Mouse (Mus musculus) embryonic facial prominence, embryonic 14.5 days (tissue): ENCODE data around the gene Chd9. TPM values are rescaled to one million over a fixed set of nuclear protein-coding genes. Genes with fewer than 3 reads are reported as not detected.

Experiments
- ATAC-seq: fragments of 200-750 bp; cut with Nextera tagmentation; 2 replicates; pipeline ENCODE4 v1.8.0; 2017; ENCODE audit warnings: low read depth, moderate number of reproducible peaks, moderate TSS enrichment
- DNase-seq: peaks from one replicate; pipeline ENCODE4 v3.0.0-alpha.2; 2015; ENCODE audit warnings: low spot score
- H3K27ac ChIP-seq: fragments of 300-500 bp; sonication (generic); replicated peaks from 2 replicates; pipeline ENCODE4 v1.5.1; 2014; ENCODE audit warnings: low read depth, mild to moderate bottlenecking, low read length, moderate library complexity
- H3K27me3 ChIP-seq: fragments of 300-500 bp; sonication (generic); replicated peaks from 2 replicates; pipeline ENCODE4 v1.6.1; 2014; ENCODE audit warnings: low read length; ENCODE audit not compliant: control insufficient read depth, insufficient read depth
- H3K36me3 ChIP-seq: fragments of 300-500 bp; sonication (generic); 2 replicates; pipeline ENCODE4 v1.6.1; 2014; ENCODE audit warnings: low read length, mixed read lengths; ENCODE audit not compliant: control insufficient read depth, insufficient read depth
- H3K4me1 ChIP-seq: fragments of 300-500 bp; sonication (generic); 2 replicates; pipeline ENCODE4 v1.6.1; 2014; ENCODE audit warnings: antibody characterized with exemption, low read length; ENCODE audit not compliant: control insufficient read depth, insufficient read depth
- H3K4me2 ChIP-seq: fragments of 300-500 bp; sonication (generic); 2 replicates; pipeline ENCODE4 v1.6.1; 2014; ENCODE audit warnings: low read depth, mild to moderate bottlenecking, low read length, moderate library complexity, mixed read lengths
- H3K4me3 ChIP-seq: fragments of 300-500 bp; sonication (generic); 2 replicates; pipeline ENCODE4 v1.5.1; 2014; ENCODE audit warnings: low read depth, mild to moderate bottlenecking, low read length
- H3K9ac ChIP-seq: fragments of 300-500 bp; sonication (generic); 2 replicates; pipeline ENCODE4 v1.6.1; 2014; ENCODE audit warnings: low read depth, mild to moderate bottlenecking, low read length, moderate library complexity, mixed read lengths
- H3K9me3 ChIP-seq: fragments of 300-500 bp; sonication (generic); 2 replicates; pipeline ENCODE4 v1.6.1; 2016; ENCODE audit warnings: low read length; ENCODE audit not compliant: control insufficient read depth
- WGBS: fragments of 180-500 bp; shearing (Covaris S2); extraction: QIAGEN DNeasy Blood & Tissue Kit; methylation state at CpG from one replicate; pipeline ENCODE4 v1.1.7; 2014; 5-methylcytosine and 5-hydroxymethylcytosine counted together
- polyA plus RNA-seq: library from polyadenylated mRNA; unstranded; fragments of >200 nt; fragmentation: Nextera tagmentation; extraction: Ambion mirVana; gene quantifications from 2 replicates; pipeline ENCODE4 v1.2.1, GENCODE M21; 2014

The Chd9 gene
- polyA plus RNA-seq, 1 experiment from 2014 or later, result 123 TPM

DNA sequence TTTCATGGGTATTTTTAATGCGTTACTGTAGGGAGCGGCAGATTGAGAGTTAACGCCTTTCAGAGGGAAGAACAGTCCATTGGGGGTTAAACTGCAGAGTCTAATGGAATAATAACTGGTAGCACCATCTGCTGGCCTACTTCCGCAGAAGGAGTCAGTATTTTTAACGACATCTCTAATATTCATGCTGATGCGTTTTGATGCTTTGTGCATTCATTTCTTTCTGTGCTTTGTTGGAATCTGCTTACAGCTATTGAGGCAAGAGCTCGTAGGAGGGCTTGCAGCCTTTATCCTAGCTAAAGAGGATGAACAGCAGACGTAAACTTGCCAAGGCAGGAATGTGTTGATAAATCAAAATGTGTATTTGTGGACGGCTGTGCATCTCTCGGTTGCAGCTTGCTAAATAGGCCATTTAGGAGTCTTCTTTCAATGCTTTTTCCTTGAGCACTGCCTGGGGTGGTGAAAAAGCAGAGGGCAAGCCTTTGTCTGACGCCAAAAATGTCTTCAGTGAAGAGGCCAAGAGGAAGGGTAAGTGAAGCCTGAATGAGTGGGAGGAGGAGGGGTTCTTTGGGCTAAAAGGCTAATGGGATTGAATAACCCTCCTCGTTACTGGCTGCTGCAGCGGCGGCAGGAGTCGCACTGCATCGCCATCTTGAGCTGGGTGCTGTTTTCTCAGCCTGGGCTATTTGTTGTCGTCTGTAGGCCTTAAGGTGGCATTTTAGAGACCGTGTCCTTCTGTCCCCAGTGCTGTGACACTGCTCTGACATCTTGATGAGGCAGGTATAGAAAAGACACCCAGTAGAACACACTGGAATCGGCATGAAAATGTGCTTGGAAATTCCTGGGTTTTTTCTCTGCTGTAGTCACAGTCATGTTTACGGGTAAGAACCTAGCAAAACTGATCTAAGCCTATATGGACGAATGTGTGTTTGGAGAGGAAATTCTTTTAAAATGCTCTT, 126.9 kb downstream of the Chd9 start:
- peak overlapping the region; percentile 42 for H3K4me3 ChIP-seq
- WGBS, result under 1% methylated on average over 21 of the region's 21 CpGs

DNA sequence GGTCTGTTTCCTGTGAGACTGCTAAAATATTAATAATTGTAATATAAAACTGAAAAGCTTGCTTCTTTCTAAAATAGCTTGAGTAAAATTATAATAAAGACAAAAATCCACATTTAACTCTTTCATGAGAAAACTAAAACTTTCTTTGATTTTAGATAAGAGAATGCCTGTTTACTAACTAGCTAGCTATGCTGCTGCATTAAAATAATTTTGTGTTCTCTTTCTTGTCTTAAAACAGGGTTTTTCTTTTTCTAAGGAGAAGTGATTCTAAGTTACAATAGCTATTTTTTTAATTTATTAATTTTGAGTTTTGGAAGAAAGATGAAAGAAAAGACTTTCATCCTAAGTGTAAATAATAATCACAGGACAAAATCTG, 127.6 kb downstream of the Chd9 start:
- no peak for ATAC-seq
- H3K9ac ChIP-seq, result peak overlapping the region; percentile 64

More for the DNA sequence above, 126.9 kb downstream of the Chd9 start:
- Histone ChIP-seq H3K4me2 (peak overlapping the region; percentile 83), H3K27me3 (no peaks in the 10 kb centered on the region), H3K9ac (peak overlapping the region; percentile 64), H3K4me1 (peaks cover 10% of the 10 kb centered on the region), H3K36me3 (0 out of 2 replicates have a peak, but pooled peaks cover 5% of the 10 kb centered on the region), H3K9me3 (no peaks in the 10 kb centered on the region), H3K27ac (peak overlapping the region; percentile 98)
- DNase-seq, result peak; percentile 95
- ATAC-seq, result peak; percentile 97

GRCm38 (mm10) chr8:90956390-90956789, 128.2 kb downstream of the Chd9 start:
- peaks cover 10% of the 10 kb centered on the region for H3K4me1 ChIP-seq
- DNase-seq (no peak), ATAC-seq (no peak)
- peak overlapping the region; percentile 73 for H3K4me2 ChIP-seq
- H3K27me3 ChIP-seq, result no peaks in the 10 kb centered on the region
- H3K4me3 ChIP-seq, result peak overlapping the region; percentile 35
- 0 out of 2 replicates have a peak, but pooled peaks cover 5% of the 10 kb centered on the region for H3K36me3 ChIP-seq
- peak overlapping the region; percentile 56 for H3K9ac ChIP-seq
- 30% methylated on average over 9 of the region's 9 CpGs for WGBS
- H3K9me3 ChIP-seq, result no peaks in the 10 kb centered on the region
- peak overlapping the region; percentile 49; the same call in 1 of the 2 replicates for H3K27ac ChIP-seq

More for the DNA sequence above, 127.6 kb downstream of the Chd9 start:
- peak overlapping the region; percentile 42 for H3K4me3 ChIP-seq
- H3K36me3 ChIP-seq, result 0 out of 2 replicates have a peak, but pooled peaks cover 5% of the 10 kb centered on the region
- H3K4me2 ChIP-seq, result peak overlapping the region; percentile 83
- no peak for DNase-seq
- peaks cover 10% of the 10 kb centered on the region for H3K4me1 ChIP-seq
- H3K9me3 ChIP-seq, result no peaks in the 10 kb centered on the region
- H3K27me3 ChIP-seq, result no peaks in the 10 kb centered on the region
- H3K27ac ChIP-seq, result peak overlapping the region; percentile 98

DNA sequence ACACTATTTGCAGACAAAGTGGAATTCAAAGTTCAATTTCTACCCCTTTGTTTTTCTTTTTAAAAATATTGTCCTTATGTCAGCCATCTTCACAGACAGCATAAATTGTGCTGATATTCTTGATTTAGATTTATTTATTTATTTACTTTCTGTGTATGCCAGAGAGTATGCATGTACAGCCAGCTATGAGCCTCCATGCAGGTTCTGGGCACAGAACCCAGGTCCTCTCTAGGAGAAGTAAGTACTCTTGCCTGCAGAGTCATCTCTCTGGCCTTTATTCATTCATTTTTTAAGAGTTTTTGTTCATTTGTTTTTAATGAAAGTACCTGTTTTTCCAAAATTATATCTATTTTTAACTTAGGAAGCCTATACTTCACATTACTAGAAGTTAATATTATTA, 129.6 kb downstream of the Chd9 start:
- Histone ChIP-seq H3K9ac (no peak overlapping the region), H3K4me2 (peak overlapping the region; percentile 73), H3K4me3 (peak overlapping the region; percentile 35), H3K4me1 (peaks cover 10% of the 10 kb centered on the region), H3K36me3 (0 out of 2 replicates have a peak, but pooled peaks cover 5% of the 10 kb centered on the region), H3K27ac (no peak overlapping the region), H3K9me3 (no peaks in the 10 kb centered on the region), H3K27me3 (no peaks in the 10 kb centered on the region)
- ATAC-seq (no peak), DNase-seq (no peak)

DNA sequence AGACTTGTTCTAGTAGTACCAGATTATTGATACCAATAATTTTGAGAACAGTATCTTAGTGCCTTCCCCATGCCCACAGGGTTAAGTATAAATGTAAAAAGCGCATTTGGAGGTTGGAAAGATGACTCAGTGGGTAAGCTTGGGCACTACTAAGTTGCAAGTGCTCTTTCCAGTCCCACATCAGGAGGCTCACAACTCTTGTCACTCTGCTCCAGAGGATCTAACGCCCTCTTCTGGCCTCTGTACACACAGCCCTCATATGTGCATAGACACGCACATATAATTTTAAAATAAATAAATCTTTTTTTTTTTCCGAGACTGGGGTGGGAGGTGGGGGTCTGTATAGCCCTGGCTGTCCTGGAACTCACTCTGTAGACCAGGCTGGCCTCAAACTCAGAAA, 131.6 kb downstream of the Chd9 start:
- H3K4me2 ChIP-seq, result no peak overlapping the region
- H3K9me3 ChIP-seq, result no peaks in the 10 kb centered on the region
- no peaks in the 10 kb centered on the region for H3K27me3 ChIP-seq
- no peak overlapping the region for H3K9ac ChIP-seq
- DNase-seq, result no peak
- H3K4me1 ChIP-seq, result peaks cover 10% of the 10 kb centered on the region
- ATAC-seq, result no peak
- 84% methylated on average over 4 of the region's 4 CpGs for WGBS
- no peak overlapping the region for H3K4me3 ChIP-seq
- H3K36me3 ChIP-seq, result 0 out of 2 replicates have a peak, but pooled peaks cover 5% of the 10 kb centered on the region
- no peak overlapping the region for H3K27ac ChIP-seq

DNA sequence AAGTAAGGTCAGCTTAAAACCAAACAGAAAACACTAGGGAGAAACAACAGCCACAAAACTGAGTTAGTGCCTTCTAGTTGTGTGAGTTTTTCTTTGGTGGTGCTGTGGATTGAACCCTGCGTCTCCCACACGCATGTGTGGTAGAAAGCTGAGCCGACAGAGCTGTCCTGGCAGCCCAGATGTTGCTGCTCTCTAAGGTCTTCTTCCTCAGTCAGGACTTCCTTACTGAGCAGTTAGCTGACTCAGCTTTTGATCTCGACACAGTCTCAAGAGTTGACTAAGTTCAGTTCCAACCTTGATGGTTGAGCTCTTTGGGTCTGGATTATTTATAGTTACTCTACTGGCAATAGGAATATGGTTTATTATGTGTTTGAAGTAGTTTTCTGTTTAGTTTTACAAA, 133.5 kb downstream of the Chd9 start:
- DNase-seq (peak; percentile 27), ATAC-seq (no peak)
- Histone ChIP-seq H3K4me1 (peaks cover 10% of the 10 kb centered on the region), H3K27me3 (no peaks in the 10 kb centered on the region), H3K27ac (no peak overlapping the region), H3K4me3 (no peak overlapping the region), H3K36me3 (0 out of 2 replicates have a peak, but pooled peaks cover 7% of the 10 kb centered on the region), H3K9ac (no peak overlapping the region), H3K4me2 (no peak overlapping the region), H3K9me3 (no peaks in the 10 kb centered on the region)
- WGBS, result 55% methylated on average over 4 of the region's 4 CpGs

DNA sequence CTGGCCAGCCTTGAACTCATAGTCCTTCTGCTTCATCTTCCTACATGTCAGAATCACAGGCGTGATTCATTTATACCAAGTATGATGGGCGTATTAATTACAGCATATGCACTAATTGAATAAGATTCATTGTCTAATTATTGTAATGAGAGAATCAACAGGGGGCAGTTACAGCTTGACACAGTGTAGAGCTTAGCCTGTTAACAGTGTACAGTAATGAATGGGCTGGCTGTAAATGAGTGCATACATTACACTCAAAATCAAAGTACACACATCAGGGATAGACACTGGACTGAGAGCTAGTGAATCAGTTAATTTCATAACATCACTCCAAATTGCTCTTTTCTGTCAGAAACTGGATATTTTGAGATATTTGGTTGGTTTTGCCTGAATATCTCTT, 135.9 kb downstream of the Chd9 start:
- Histone ChIP-seq H3K9me3 (no peaks in the 10 kb centered on the region), H3K4me1 (no peaks in the 10 kb centered on the region; the same call in 1 of the 2 replicates), H3K4me2 (no peak overlapping the region), H3K36me3 (peaks cover 16% of the 10 kb centered on the region; the same call in 1 of the 2 replicates), H3K27me3 (no peaks in the 10 kb centered on the region), H3K9ac (no peak overlapping the region), H3K27ac (no peak overlapping the region), H3K4me3 (no peak overlapping the region)
- WGBS, result 87% methylated on average over 2 of the region's 2 CpGs
- no peak for ATAC-seq
- DNase-seq, result no peak

DNA sequence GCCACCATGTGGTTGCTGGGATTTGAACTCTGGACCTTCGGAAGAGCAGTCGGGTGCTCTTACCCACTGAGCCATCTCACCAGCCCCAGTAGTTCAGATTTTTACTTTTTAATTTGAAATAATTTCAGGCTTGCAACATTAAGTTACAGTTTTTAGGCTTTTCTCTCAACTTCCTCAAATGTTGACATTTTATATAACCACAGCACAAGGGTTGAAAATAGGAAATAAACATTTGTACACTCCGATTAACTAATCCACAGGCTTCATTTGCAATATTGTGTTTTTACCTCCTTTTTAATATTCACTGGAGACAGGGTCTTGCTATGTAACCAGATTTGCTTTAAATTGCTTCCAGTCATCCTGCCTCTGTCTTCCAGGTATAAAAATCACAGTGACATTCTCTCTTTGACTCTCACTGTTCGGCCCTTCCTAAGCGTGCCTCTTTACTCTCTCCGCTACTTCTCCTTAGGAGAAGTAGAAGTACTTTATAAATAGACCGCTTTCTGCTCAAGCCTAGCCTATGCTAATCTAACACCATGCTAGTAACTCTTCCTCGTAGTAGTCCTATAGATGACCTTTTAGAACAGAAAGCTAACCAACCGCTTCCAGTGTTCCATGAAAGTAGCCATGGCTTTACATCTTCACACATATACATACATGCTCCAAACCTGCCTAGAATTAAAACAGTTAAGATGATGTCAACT, 137.5 kb downstream of the Chd9 start:
- Histone ChIP-seq H3K27ac (no peak overlapping the region), H3K9ac (no peak overlapping the region), H3K4me2 (no peak overlapping the region), H3K4me3 (no peak overlapping the region), H3K36me3 (peaks cover 12% of the 10 kb centered on the region; the same call in 1 of the 2 replicates), H3K4me1 (no peaks in the 10 kb centered on the region), H3K27me3 (no peaks in the 10 kb centered on the region), H3K9me3 (no peaks in the 10 kb centered on the region)
- DNase-seq, result no peak
- ATAC-seq, result no peak
- WGBS, result 91% methylated on average over 9 of the region's 9 CpGs
